Mouse (Mus musculus) hematopoietic stem cell, adult 5-6 weeks (primary cell): ENCODE measurements around the gene Ubap2. TPM values are rescaled to one million over a fixed set of nuclear protein-coding genes. Genes with fewer than 3 reads are reported as not detected.

Experiments
- ATAC-seq, 2 experiments: fragments of 125-278 bp in 1 of 2; replicated peaks in 1 of 2; 2 replicates each; pipeline ENCODE4 v1.8.0; 2016 to 2017; ENCODE audit warnings: inconsistent platforms in 2 of 2, mild to moderate bottlenecking in 2 of 2, moderate number of reproducible peaks in 2 of 2, low read depth in 1 of 2, moderate TSS enrichment in 1 of 2; ENCODE audit not compliant: low FRiP score in 2 of 2, poor library complexity in 2 of 2, severe bottlenecking in 2 of 2, insufficient read depth in 1 of 2, low TSS enrichment in 1 of 2
- total RNA-seq: library from RNA; stranded (forward); fragments of 172-1452, 232-1000 nt; gene quantifications from 2 replicates; pipeline ENCODE4 v1.2.3, GENCODE M21; 2017

Ubap2 gene
- total RNA-seq, 1 experiment from 2014 or later: 21.9 TPM

GRCm38 (mm10) chr4:41192544-41193512, 82.1 kb downstream of the Ubap2 start:
- ATAC-seq: peak; percentile 52 to 78

- ATAC-seq: no peak
Measured at GRCm38 (mm10) chr4:41189809-41190208, 85.1 kb downstream of the Ubap2 start.

GRCm38 (mm10) chr4:41179825-41180725, 94.9 kb downstream of the Ubap2 start:
- ATAC-seq: peak; percentile 37 to 64; a peak in 2 of 4 replicates

GRCm38 (mm10) chr4:41174631-41175030, 100.3 kb downstream of the Ubap2 start:
- ATAC-seq: no peak

- ATAC-seq: no peak
Measured at GRCm38 (mm10) chr4:41170970-41171369, 104.0 kb downstream of the Ubap2 start.

DNA sequence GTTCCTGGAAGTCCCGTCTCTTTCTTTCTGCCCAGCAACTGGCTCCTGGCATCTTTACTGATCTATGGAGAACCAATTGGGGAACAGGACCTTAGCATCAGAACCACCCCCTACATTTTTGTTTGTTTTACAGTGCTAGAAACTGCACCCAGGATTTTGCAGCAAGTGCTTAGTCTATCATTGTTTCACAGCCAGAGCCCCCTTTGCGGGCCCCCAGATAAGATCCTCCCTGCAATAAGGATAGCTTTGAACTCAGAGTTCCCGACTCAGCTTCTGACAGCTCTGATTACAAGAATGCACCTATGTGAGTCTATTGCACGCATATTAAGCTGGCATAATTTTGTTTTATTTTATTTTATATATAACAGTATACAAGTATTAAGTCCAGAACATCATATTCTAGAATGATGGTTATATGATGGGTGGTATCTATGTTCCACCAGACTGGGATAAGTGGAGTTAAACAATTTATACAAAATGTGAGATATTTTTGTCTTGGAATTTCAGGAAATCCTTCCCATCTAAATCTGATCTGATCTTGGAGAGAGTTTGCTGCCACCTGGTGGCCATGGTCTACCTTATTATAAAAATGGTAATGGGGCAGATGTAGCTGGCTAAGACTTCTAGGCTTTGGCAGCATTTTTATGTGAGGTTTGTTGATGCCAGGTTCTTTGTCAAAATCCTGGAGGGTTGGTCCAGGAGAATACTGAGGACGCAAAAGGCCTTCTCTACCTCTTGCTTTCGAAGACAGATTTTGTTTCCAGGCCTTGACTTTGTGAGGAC, 109.1 kb downstream of the Ubap2 start:
- ATAC-seq: peak in 1 of 2 experiments; percentile 42; a peak in 1 of 4 replicates

DNA sequence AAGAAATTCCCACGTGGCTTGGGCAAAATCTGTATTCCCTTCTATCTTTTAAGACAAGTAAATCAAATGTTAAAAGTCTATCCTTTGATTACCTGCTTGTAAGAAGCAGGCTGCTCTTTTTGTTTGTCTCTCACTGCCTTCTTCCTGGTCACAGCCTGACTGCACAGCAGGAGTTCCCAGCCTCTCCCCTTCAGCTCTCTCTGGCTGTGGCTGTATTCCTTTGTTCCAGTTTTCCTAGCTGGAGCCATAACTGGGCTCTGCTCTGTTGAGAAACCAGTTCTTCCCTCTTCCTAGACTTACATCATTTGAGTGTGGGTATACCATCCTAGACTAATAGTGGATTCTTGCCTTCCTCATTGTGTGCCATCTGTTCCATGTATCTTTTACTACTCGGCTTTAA, 110.0 kb downstream of the Ubap2 start:
- ATAC-seq: no peak

GRCm38 (mm10) chr4:41161232-41161631, 113.7 kb downstream of the Ubap2 start:
- no peak for ATAC-seq

DNA sequence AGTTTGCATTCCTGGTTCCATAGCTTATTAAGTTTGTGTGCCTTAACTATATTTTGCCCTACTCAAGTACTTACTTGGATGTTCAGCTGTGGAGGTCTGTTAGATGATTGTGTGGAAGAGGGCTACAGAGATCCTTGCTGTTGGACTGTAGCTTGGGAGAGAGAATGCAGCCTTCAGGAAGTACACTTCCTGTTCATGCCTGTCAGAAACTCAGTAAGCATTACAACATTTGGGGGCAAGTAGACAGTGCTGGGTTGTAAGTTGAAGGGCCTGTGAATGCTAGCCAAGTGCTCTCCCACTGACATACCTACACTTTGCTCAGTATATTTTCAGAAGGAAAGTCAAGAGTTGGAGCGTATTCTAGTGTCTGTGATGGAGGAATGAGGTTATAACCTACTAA, 116.7 kb downstream of the Ubap2 start:
- ATAC-seq: no peak

DNA sequence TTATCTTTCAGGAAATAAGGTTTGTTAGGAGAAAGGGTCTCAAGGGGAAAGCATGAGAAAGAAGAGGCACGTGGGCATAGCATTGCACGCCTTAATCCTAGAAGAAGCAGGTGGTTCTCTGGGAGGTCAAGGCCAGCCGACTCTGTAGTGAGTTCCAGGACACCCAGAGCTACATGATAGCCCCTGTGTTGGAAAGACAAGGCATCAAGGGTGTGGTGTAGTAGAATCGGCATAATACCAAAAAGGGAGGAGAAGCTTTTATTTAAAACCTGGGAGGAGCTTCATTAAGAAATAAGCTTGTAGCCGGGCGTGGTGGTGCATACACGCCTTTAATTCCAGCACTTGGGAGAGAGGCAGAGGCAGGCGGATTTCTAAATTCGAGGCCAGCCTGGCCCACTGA, 118.0 kb downstream of the Ubap2 start:
- ATAC-seq: no peak

GRCm38 (mm10) chr4:41153146-41153545, 121.8 kb downstream of the Ubap2 start:
- no peak for ATAC-seq

GRCm38 (mm10) chr4:41151186-41151585, 123.8 kb downstream of the Ubap2 start:
- ATAC-seq: no peak

DNA sequence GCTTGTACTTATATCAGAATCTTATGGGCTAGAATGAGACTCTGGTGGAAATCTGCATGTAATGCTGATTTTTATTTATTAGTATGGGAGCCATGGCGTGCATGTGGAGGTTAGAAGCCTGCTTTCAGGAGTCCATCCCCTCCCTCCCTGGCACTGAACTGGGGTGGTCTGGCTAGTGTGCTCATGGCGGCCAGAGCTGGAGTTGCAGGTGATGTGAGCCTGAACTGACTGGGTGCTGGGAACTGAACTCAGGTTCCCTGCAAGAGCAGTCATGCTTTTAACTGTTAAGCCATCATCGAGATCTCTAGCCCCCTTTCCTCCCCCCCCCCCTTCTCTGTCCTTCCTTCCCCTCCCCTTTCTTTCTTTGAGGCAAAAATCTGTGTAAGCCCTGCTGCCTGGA, 125.1 kb downstream of the Ubap2 start:
- ATAC-seq: no peak

Other genes starting within 250 kb of the Ubap2 start
- not detected in 2 replicates for gene Aqp7, start 227.0 kb downstream of the Ubap2 start, total RNA-seq
- gene Aqp3, start 177.0 kb downstream of the Ubap2 start, total RNA-seq: not detected in 2 replicates
- gene Nol6, start 150.7 kb downstream of the Ubap2 start, total RNA-seq: 19.9 and 25.8 TPM in 2 replicates
- gene Ube2r2, start 139.4 kb downstream of the Ubap2 start, total RNA-seq: 37.9 and 52.8 TPM in 2 replicates
- gene Dcaf12, start 39.7 kb upstream of the Ubap2 start, total RNA-seq: 25.5 and 35.0 TPM in 2 replicates
- gene Ubap1, start 73.9 kb upstream of the Ubap2 start, total RNA-seq: 37.3 and 44.5 TPM in 2 replicates
- gene Kif24, start 189.7 kb upstream of the Ubap2 start, total RNA-seq: 10.9 and 13.5 TPM in 2 replicates
- 26.6 and 29.1 TPM in 2 replicates for gene Nudt2, start 190.0 kb upstream of the Ubap2 start, total RNA-seq
- 0.20 TPM in 1 of 2 replicates, not detected in the other for gene AI464131, start 227.9 kb upstream of the Ubap2 start, total RNA-seq
- not detected in 2 replicates for gene 1110017D15Rik, start 242.2 kb upstream of the Ubap2 start, total RNA-seq